Mouse (Mus musculus) forebrain, embryonic 13.5 days (tissue): ENCODE measurements around the gene Jph2. TPM values are rescaled to one million over a fixed set of nuclear protein-coding genes. Genes with fewer than 3 reads are reported as not detected.
"Not testable (repeated sequence)": the region's sequence is repeated elsewhere in the genome, so short reads cannot be mapped to it uniquely, and the experiment has no call there.

Source experiments
- ATAC-seq: fragments of 200-750 bp; cut with Nextera tagmentation; 2 replicates; pipeline ENCODE4 v1.8.0; 2017
- H3K27ac ChIP-seq: fragments of 300-500 bp; sonication (generic); 2 replicates; pipeline ENCODE4 v1.5.1; 2015; ENCODE audit warnings: inconsistent platforms, mild to moderate bottlenecking, moderate library complexity
- H3K27me3 ChIP-seq: fragments of 300-500 bp; sonication (generic); 2 replicates; pipeline ENCODE4 v1.6.1; 2015; ENCODE audit warnings: mild to moderate bottlenecking, inconsistent platforms
- H3K36me3 ChIP-seq: fragments of 300-500 bp; sonication (generic); 2 replicates; pipeline ENCODE4 v1.6.1; 2015; ENCODE audit warnings: mild to moderate bottlenecking, inconsistent platforms; ENCODE audit not compliant: poor library complexity, severe bottlenecking
- H3K4me1 ChIP-seq: fragments of 300-500 bp; sonication (generic); 2 replicates; pipeline ENCODE4 v1.6.1; 2015; ENCODE audit warnings: inconsistent platforms
- H3K4me2 ChIP-seq: fragments of 300-500 bp; sonication (generic); 2 replicates; pipeline ENCODE4 v1.6.1; 2015; ENCODE audit warnings: inconsistent platforms, mild to moderate bottlenecking, moderate library complexity
- H3K4me3 ChIP-seq: fragments of 300-500 bp; sonication (generic); 2 replicates; pipeline ENCODE4 v1.5.1; 2015; ENCODE audit warnings: mild to moderate bottlenecking, inconsistent platforms
- H3K9ac ChIP-seq: fragments of 300-500 bp; sonication (generic); 2 replicates; pipeline ENCODE4 v1.6.1; 2015; ENCODE audit warnings: mild to moderate bottlenecking, inconsistent platforms
- H3K9me3 ChIP-seq: fragments of 300-500 bp; sonication (generic); replicated peaks from 2 replicates; pipeline ENCODE4 v1.6.1; 2016; ENCODE audit warnings: inconsistent platforms
- WGBS: fragments of 180-500 bp; shearing (Covaris S2); methylation state at CpG from one replicate; pipeline ENCODE4 v1.1.7; 2015; 5-methylcytosine and 5-hydroxymethylcytosine counted together
- polyA plus RNA-seq: library from polyadenylated mRNA; unstranded; fragments of >200 nt; fragmentation: Nextera tagmentation; extraction: Ambion mirVana; gene quantifications from 2 replicates; pipeline ENCODE4 v1.2.1, GENCODE M21; 2015

The Jph2 gene
- polyA plus RNA-seq, 1 experiment from 2014 or later: 0.12 TPM

DNA sequence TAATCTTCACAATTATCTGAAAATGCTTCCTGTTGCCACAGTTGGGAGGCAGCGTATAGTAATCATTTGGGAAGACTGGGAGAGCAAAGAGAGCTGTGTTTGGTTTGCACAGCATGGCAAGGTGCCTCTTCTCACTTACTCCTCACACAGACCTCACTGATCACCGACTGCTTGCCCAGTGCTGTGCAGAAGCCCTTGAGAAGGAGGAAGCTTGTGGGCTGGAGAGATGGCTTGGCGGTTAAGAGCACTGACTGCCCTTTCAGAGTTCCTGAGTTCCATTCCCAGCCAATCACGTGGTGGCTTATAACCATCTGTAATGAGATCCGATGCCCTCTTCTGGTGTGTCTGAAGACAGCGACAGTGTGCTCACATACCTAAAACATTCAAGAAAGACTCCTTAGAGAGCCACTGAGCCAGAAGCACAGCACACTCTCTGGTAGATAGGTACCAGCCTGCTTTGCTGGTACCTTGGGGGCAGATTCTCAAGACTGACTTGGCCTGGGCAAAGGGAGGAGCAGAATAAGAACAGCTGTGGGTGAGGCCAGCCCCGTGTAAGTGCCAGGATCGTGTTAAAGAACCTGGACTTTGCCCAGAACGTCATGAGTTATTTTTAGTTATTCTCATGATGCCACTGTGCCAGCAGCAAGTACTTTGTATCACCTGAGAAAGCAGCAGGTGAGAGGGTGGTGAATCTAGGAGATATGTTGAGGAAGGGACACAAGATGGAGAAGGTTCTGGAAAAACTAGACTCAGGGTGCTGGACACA is 25.3 kb upstream of the Jph2 start:
- H3K4me3 ChIP-seq: no peak overlapping the region
- peaks cover 16% of the 10 kb centered on the region; the same call in 1 of the 2 replicates for H3K36me3 ChIP-seq
- no peak overlapping the region for H3K27ac ChIP-seq
- H3K4me1 ChIP-seq: peaks cover 25% of the 10 kb centered on the region
- no peak overlapping the region for H3K4me2 ChIP-seq
- ATAC-seq: no peak
- H3K27me3 ChIP-seq: no peaks in the 10 kb centered on the region
- no peaks in the 10 kb centered on the region for H3K9me3 ChIP-seq
- 88% methylated on average over 9 of the region's 9 CpGs for WGBS
- H3K9ac ChIP-seq: no peak overlapping the region

DNA sequence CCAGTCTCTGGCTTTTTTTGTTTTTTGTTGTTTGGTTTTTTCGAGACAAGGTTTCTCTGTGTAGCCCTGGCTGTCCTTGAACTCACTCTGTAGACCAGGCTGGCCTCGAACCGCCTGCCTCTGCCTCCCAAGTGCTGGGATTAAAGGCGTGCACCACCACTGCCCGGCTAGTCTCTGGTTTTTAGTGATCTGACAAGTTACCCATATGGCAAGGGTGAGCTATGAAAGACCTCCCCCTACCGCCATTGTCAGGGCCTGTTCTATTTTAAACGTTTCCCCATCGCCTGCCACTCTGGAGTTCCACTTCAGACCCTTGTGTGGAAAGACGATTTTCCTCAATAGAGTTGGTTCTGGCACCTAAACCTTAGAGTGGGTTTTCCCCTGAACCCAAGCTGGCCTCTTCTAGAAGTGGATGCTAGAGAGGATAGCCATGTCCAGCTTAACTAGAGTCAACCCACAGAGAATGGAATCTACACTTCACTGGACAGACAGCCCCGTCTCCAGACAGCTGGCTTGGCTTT is 22.6 kb upstream of the Jph2 start:
- H3K27ac ChIP-seq: peak overlapping the region; percentile 25; the same call in 1 of the 2 replicates

GRCm38 (mm10) chr2:163419346-163420045 is 21.7 kb upstream of the Jph2 start:
- peak overlapping the region; percentile 74 for H3K27ac ChIP-seq
- H3K4me3 ChIP-seq: peak overlapping the region; percentile 91
- WGBS: under 1% methylated on average over 50 of the region's 71 CpGs
- H3K9ac ChIP-seq: peak overlapping the region; percentile 84
- no peaks in the 10 kb centered on the region for H3K27me3 ChIP-seq
- H3K4me2 ChIP-seq: peak overlapping the region; percentile 96
- peaks cover 21% of the 10 kb centered on the region for H3K36me3 ChIP-seq
- no peaks in the 10 kb centered on the region for H3K9me3 ChIP-seq
- ATAC-seq: peak; percentile 99
- peaks cover 33% of the 10 kb centered on the region for H3K4me1 ChIP-seq

More for the DNA sequence above, 22.6 kb upstream of the Jph2 start:
- peak overlapping the region; percentile 91 for H3K4me3 ChIP-seq
- peak overlapping the region; percentile 80 for H3K4me2 ChIP-seq
- H3K9me3 ChIP-seq: no peaks in the 10 kb centered on the region
- peaks cover 16% of the 10 kb centered on the region; the same call in 1 of the 2 replicates for H3K36me3 ChIP-seq
- 35% methylated on average over 10 of the region's 10 CpGs for WGBS
- ATAC-seq: no peak
- H3K27me3 ChIP-seq: no peaks in the 10 kb centered on the region
- H3K4me1 ChIP-seq: peaks cover 33% of the 10 kb centered on the region
- H3K9ac ChIP-seq: peak overlapping the region; percentile 78

DNA sequence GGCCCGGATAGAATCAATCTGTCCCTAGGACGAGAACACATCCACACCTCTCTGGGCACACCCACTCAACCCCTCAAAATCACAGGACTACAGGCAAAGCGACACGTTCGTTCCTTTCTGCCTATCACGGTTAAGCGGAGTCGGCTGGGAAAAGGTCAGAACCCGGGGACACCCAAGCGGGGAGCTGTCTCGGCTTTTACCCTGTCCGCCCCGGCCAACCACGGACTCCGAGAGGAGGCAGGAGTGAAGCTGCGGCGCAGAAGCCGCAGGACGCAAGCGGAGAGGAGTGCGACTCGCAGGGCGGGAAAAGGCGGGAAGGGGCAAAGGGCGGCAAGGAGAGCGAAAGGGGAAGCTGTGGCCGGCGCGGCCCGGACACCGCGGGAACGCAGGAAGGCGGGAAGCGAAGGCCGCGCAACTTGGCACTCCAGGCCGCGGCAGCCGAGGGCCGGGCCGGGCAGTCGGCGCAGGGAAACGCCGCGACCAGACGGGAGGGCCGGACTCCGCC is 21.1 kb upstream of the Jph2 start:
- Histone ChIP-seq H3K27ac (peak overlapping the region; percentile 67; the same call in 1 of the 2 replicates), H3K9me3 (no peaks in the 10 kb centered on the region), H3K4me3 (peak overlapping the region; percentile 91), H3K9ac (peak overlapping the region; percentile 84), H3K4me2 (peak overlapping the region; percentile 96), H3K27me3 (no peaks in the 10 kb centered on the region), H3K4me1 (peaks cover 33% of the 10 kb centered on the region), H3K36me3 (peaks cover 25% of the 10 kb centered on the region)
- under 1% methylated on average over 35 of the region's 50 CpGs for WGBS
- no peak; the same call in 1 of the 2 replicates for ATAC-seq

GRCm38 (mm10) chr2:163417830-163418229 is 20.0 kb upstream of the Jph2 start:
- Histone ChIP-seq H3K27ac (no peak overlapping the region), H3K4me3 (peak overlapping the region; percentile 91; the same call in 1 of the 2 replicates), H3K4me1 (peaks cover 33% of the 10 kb centered on the region), H3K27me3 (no peaks in the 10 kb centered on the region), H3K4me2 (peak overlapping the region; percentile 96), H3K36me3 (peaks cover 22% of the 10 kb centered on the region), H3K9me3 (no peaks in the 10 kb centered on the region), H3K9ac (no peak overlapping the region; the same call in 1 of the 2 replicates)
- no peak for ATAC-seq

GRCm38 (mm10) chr2:163417026-163417425 is 19.2 kb upstream of the Jph2 start:
- no peak overlapping the region for H3K9ac ChIP-seq
- no peak overlapping the region for H3K27ac ChIP-seq
- no peak overlapping the region for H3K4me3 ChIP-seq
- H3K36me3 ChIP-seq: peaks cover 25% of the 10 kb centered on the region
- peaks cover 33% of the 10 kb centered on the region for H3K4me1 ChIP-seq
- H3K4me2 ChIP-seq: no peak overlapping the region
- H3K27me3 ChIP-seq: no peaks in the 10 kb centered on the region
- no peaks in the 10 kb centered on the region for H3K9me3 ChIP-seq
- no peak for ATAC-seq
- 96% methylated on average over 6 of the region's 6 CpGs for WGBS

GRCm38 (mm10) chr2:163412846-163413590 is 15.2 kb upstream of the Jph2 start:
- no peak for ATAC-seq
- WGBS: 93% methylated on average over 9 of the region's 9 CpGs
- Histone ChIP-seq H3K4me1 (peaks cover 8% of the 10 kb centered on the region), H3K9me3 (no peaks in the 10 kb centered on the region), H3K4me3 (no peak overlapping the region), H3K27me3 (no peaks in the 10 kb centered on the region), H3K36me3 (peaks cover 56% of the 10 kb centered on the region), H3K9ac (no peak overlapping the region), H3K4me2 (no peak overlapping the region), H3K27ac (no peak overlapping the region)

DNA sequence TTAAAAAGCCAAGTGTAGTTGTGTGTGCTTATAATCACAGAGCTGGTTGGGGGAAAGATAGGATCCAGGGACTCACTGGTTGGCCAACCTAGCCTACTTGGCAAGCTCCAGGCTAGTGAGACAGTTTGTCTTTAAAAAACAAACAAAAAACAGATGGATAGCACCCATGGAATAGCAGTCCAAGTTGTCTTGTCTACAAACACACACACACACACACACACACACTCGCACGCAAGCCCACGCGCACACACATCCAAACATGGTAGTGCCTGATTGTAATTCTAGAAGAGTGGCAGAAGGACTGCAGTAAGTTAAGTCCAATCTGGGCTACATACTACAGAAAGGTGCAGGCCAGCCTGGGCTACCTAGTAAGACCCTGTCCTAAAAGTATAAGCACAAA is 14.6 kb upstream of the Jph2 start:
- H3K4me3 ChIP-seq: no peak overlapping the region
- no peaks in the 10 kb centered on the region for H3K9me3 ChIP-seq
- peaks cover 61% of the 10 kb centered on the region for H3K36me3 ChIP-seq
- ATAC-seq: no peak
- no peak overlapping the region for H3K4me2 ChIP-seq
- no peak overlapping the region for H3K27ac ChIP-seq
- peaks cover 2% of the 10 kb centered on the region; the same call in 1 of the 2 replicates for H3K4me1 ChIP-seq
- H3K9ac ChIP-seq: no peak overlapping the region
- H3K27me3 ChIP-seq: no peaks in the 10 kb centered on the region
- 95% methylated on average over 4 of the region's 4 CpGs for WGBS

DNA sequence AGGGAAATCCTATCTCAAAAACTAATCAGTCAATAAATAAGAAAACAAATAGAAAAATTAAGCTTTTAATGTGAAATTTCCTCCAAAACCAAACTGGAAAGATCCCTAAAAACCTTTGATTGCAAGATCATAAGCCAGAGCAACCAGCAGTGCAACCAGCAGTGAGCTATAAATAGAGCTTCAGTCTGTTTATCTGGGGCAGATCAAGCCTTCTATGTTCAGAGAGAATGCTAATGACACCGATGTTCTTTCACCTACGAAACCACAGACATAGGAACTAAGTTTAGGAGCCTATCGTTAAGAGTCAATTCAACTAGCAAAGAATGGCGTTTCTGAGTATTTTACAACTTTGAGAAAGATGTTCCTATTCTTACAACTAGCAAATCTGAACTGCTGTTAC is 14.0 kb upstream of the Jph2 start:
- H3K27me3 ChIP-seq: no peaks in the 10 kb centered on the region
- no peaks in the 10 kb centered on the region for H3K4me1 ChIP-seq
- no peak for ATAC-seq
- no peaks in the 10 kb centered on the region for H3K9me3 ChIP-seq
- H3K27ac ChIP-seq: no peak overlapping the region
- H3K9ac ChIP-seq: no peak overlapping the region
- H3K4me3 ChIP-seq: no peak overlapping the region
- H3K4me2 ChIP-seq: no peak overlapping the region
- WGBS: 90% methylated on average over 4 of the region's 4 CpGs
- H3K36me3 ChIP-seq: peaks cover 67% of the 10 kb centered on the region

- not testable (repeated sequence) for ATAC-seq, H3K9me3 ChIP-seq, H3K27me3 ChIP-seq, H3K4me1 ChIP-seq, H3K9ac ChIP-seq, H3K27ac ChIP-seq, H3K4me3 ChIP-seq, H3K4me2 ChIP-seq
- H3K36me3 ChIP-seq: peaks cover 68% of the 10 kb centered on the region
- 93% methylated on average over 3 of the region's 3 CpGs for WGBS
Measured at GRCm38 (mm10) chr2:163411344-163411743, 13.6 kb upstream of the Jph2 start.

DNA sequence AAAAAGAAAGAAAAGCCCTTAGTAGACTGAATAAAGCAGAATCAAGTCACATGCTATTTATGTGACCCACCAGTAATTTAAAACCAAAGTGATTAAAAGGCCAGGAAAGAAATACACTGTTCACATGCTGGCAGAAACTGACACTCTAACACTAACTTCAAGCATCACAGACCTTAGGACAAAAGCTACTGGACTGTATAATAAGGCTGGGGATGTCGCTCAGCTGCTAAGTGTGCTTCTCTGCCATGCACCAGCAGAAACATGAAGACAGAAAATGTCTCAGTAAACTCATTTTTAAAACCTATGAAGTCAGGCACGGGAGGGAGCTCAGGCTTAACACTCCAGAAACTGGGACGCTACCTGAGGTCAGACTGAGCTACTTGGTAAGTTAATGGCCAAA is 12.4 kb upstream of the Jph2 start:
- Histone ChIP-seq H3K9ac (no peak overlapping the region), H3K9me3 (no peaks in the 10 kb centered on the region), H3K27ac (no peak overlapping the region), H3K27me3 (no peaks in the 10 kb centered on the region), H3K4me3 (no peak overlapping the region), H3K36me3 (peaks cover 73% of the 10 kb centered on the region), H3K4me1 (no peaks in the 10 kb centered on the region), H3K4me2 (no peak overlapping the region)
- 90% methylated on average over 3 of the region's 3 CpGs for WGBS
- ATAC-seq: no peak
